Mouse (Mus musculus): ENCODE measurements around the gene Ces2e. TPM values are rescaled to one million over a fixed set of nuclear protein-coding genes. Genes with fewer than 3 reads are reported as not detected.

Ces2e gene
- polyA plus RNA-seq, 1 experiment from 2014 or later = not detected

- H3K4me3 ChIP-seq (ENCODE audit: low read depth, low read length) = no peak overlapping the region
- 79% methylated on average over 5 of the region's 5 CpGs for WGBS
- ATAC-seq (ENCODE audit: low FRiP score) (no peak), DNase-seq (ENCODE audit: low spot score, missing footprints) (no peak)
- H3K4me2 ChIP-seq = no peak overlapping the region
- no peaks in the 10 kb centered on the region for H3K9me3 ChIP-seq (ENCODE audit: control insufficient read depth, low read length)
- H3K36me3 ChIP-seq (ENCODE audit: control insufficient read depth, insufficient read depth, low read length) = no peaks in the 10 kb centered on the region
- no peak overlapping the region for H3K27ac ChIP-seq (ENCODE audit: low read depth, low read length)
- H3K4me1 ChIP-seq (ENCODE audit: control insufficient read depth, insufficient read depth, low read length) = no peaks in the 10 kb centered on the region
- H3K27me3 ChIP-seq (ENCODE audit: control insufficient read depth, insufficient read depth, low read length) = no peaks in the 10 kb centered on the region
- no peak overlapping the region for H3K9ac ChIP-seq (ENCODE audit: low read length)
Observed at GRCm38 (mm10) chr8:104949031-104949430, 23.0 kb downstream of the Ces2e start.

DNA sequence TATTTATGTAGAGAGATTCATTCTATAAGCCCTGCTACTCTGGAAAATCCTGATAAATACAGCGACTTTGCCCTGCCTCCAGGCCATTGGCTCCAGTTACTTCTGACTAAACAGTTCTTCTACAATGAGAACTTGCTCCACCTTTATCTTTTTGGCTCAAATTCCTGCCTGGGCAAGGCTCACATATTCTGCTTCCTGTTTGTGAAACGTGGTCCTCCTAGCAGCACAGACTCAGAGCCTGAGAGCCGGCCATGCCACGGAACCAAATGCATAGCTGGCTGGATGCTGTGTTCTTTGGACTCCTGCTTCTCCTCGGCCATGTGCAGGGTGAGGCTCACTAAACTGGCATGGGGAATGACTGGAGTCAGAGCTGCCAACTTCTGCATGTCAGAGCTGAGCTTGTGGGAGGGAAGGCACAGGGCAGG lies 35.5 kb downstream of the Ces2e start, which contains the start of gene Ces2g:
Gene Ces2g, plus strand, starts transcription at position 182 of the 425 bp plus-strand sequence.
- Histone ChIP-seq H3K4me1 (ENCODE audit: control insufficient read depth, insufficient read depth, low read length) (no peaks in the 10 kb centered on the region), H3K27ac (ENCODE audit: low read depth, low read length) (no peak within 1 kb of the TSS), H3K4me3 (ENCODE audit: low read depth, low read length) (no peak within 1 kb of the TSS), H3K36me3 (ENCODE audit: control insufficient read depth, insufficient read depth, low read length) (no peaks in the 10 kb centered on the region), H3K9ac (ENCODE audit: low read length) (no peak within 1 kb of the TSS), H3K27me3 (ENCODE audit: control insufficient read depth, insufficient read depth, low read length) (no peaks in the 10 kb centered on the region), H3K4me2 (no peak within 1 kb of the TSS), H3K9me3 (ENCODE audit: control insufficient read depth, low read length) (no peaks in the 10 kb centered on the region)
- ATAC-seq (ENCODE audit: low FRiP score) = no peak
- WGBS = 74% methylated on average over 5 of the region's 5 CpGs
- DNase-seq (ENCODE audit: low spot score, missing footprints) = no peak

DNA sequence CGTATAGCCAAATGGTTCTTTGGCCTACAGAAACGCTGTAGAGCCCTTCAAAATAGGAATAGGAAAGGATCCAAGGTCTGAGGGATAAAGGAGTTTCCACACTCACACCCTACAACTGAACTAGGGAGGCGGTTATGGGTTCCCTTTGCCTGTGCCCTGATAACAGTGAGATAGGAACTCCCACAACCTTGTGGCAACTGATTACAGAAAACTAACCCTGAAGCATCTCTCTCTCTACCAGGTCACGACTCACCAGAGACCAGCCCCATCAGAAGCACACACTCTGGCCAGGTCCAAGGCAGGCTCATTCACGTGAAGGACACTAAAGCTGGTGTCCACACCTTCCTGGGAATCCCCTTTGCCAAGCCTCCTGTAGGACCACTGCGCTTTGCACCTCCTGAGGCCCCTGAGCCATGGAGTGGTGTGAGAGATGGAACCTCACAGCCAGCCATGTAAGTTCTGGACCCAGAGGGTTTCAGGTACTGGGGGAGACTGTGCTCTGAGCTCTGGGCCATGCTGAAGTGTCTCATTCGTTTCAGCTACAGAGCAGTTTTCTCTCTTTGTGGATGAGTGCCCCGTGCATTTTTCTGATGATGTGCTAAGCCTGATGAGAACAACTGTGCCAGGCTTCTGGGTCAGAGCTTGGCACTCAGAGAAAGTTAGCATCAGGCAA lies 36.3 kb downstream of the Ces2e start:
- DNase-seq (ENCODE audit: low spot score, missing footprints) (no peak), ATAC-seq (ENCODE audit: low FRiP score) (no peak)
- Histone ChIP-seq H3K9me3 (ENCODE audit: control insufficient read depth, low read length) (no peaks in the 10 kb centered on the region), H3K36me3 (ENCODE audit: control insufficient read depth, insufficient read depth, low read length) (no peaks in the 10 kb centered on the region), H3K4me3 (ENCODE audit: low read depth, low read length) (no peak overlapping the region), H3K27me3 (ENCODE audit: control insufficient read depth, insufficient read depth, low read length) (no peaks in the 10 kb centered on the region), H3K9ac (ENCODE audit: low read length) (no peak overlapping the region), H3K4me2 (no peak overlapping the region), H3K27ac (ENCODE audit: low read depth, low read length) (no peak overlapping the region), H3K4me1 (ENCODE audit: control insufficient read depth, insufficient read depth, low read length) (no peaks in the 10 kb centered on the region)
- 72% methylated on average over 8 of the region's 8 CpGs for WGBS

DNA sequence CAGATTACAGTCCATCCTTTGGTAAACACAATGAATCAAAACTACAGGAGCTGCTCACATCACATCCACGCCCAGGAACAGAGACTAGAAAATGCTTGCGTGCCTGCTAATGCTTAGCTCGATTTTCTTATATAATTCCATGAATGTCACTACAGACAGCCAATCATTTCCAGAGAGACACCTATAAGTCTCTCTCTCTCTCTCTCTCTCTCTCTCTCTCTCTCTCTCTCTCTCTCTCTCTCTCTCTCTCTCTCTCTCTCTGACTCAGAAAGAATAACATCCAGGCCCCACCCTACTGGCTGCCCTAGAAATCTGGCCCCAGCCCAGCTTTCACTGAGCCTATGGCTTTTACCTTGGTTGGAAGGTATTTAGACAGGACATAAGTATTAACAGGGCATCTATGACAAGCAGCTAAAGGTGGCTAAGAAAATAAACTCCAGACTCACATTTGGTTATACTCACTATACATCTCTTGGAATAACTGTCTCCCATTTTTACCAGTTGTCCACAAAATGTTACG lies 37.4 kb downstream of the Ces2e start:
- H3K9me3 ChIP-seq (ENCODE audit: control insufficient read depth, low read length) = no peaks in the 10 kb centered on the region
- no peak overlapping the region for H3K4me2 ChIP-seq
- no peaks in the 10 kb centered on the region for H3K27me3 ChIP-seq (ENCODE audit: control insufficient read depth, insufficient read depth, low read length)
- no peak for DNase-seq (ENCODE audit: low spot score, missing footprints)
- H3K36me3 ChIP-seq (ENCODE audit: control insufficient read depth, insufficient read depth, low read length) = no peaks in the 10 kb centered on the region
- WGBS = 85% methylated on average over 4 of the region's 4 CpGs
- no peak for ATAC-seq (ENCODE audit: low FRiP score)
- H3K4me3 ChIP-seq (ENCODE audit: low read depth, low read length) = no peak overlapping the region
- H3K9ac ChIP-seq (ENCODE audit: low read length) = no peak overlapping the region
- no peaks in the 10 kb centered on the region for H3K4me1 ChIP-seq (ENCODE audit: control insufficient read depth, insufficient read depth, low read length)
- H3K27ac ChIP-seq (ENCODE audit: low read depth, low read length) = no peak overlapping the region

- Histone ChIP-seq H3K4me3 (ENCODE audit: low read depth, low read length) (no peak overlapping the region), H3K4me2 (no peak overlapping the region), H3K9me3 (ENCODE audit: control insufficient read depth, low read length) (peaks cover 8% of the 10 kb centered on the region; the same call in 1 of the 2 replicates), H3K9ac (ENCODE audit: low read length) (no peak overlapping the region), H3K27ac (ENCODE audit: low read depth, low read length) (no peak overlapping the region), H3K4me1 (ENCODE audit: control insufficient read depth, insufficient read depth, low read length) (no peaks in the 10 kb centered on the region), H3K36me3 (ENCODE audit: control insufficient read depth, insufficient read depth, low read length) (no peaks in the 10 kb centered on the region), H3K27me3 (ENCODE audit: control insufficient read depth, insufficient read depth, low read length) (no peaks in the 10 kb centered on the region)
- DNase-seq (ENCODE audit: low spot score, missing footprints) (no peak), ATAC-seq (ENCODE audit: low FRiP score) (no peak)
- WGBS = 92% methylated on average over 5 of the region's 5 CpGs
Observed at GRCm38 (mm10) chr8:104984126-104984525, 58.1 kb downstream of the Ces2e start.

Other genes starting within 250 kb of the Ces2e start
- not detected in 2 replicates for gene Ces2a, start 192.3 kb upstream of the Ces2e start, polyA plus RNA-seq (2014; fragmentation: Nextera tagmentation; extraction: Ambion mirVana)
- 0.15 and 0.40 TPM in 2 replicates for gene Ces2b, start 94.7 kb upstream of the Ces2e start, polyA plus RNA-seq (2014; fragmentation: Nextera tagmentation; extraction: Ambion mirVana)
- not detected in 2 replicates for gene Ces2c, start 79.2 kb upstream of the Ces2e start, polyA plus RNA-seq (2014; fragmentation: Nextera tagmentation; extraction: Ambion mirVana)
- not detected in 2 replicates for gene Ces2f, start 21.1 kb downstream of the Ces2e start, polyA plus RNA-seq (2014; fragmentation: Nextera tagmentation; extraction: Ambion mirVana)
- gene Ces2g, start 35.5 kb downstream of the Ces2e start, polyA plus RNA-seq (2014; fragmentation: Nextera tagmentation; extraction: Ambion mirVana) = 0.05 TPM in 1 of 2 replicates, not detected in the other
- gene Ces2h, start 74.6 kb downstream of the Ces2e start, polyA plus RNA-seq (2014; fragmentation: Nextera tagmentation; extraction: Ambion mirVana) = not detected in 2 replicates
- not detected in 2 replicates for gene Ces3a, start 122.3 kb downstream of the Ces2e start, polyA plus RNA-seq (2014; fragmentation: Nextera tagmentation; extraction: Ambion mirVana)
- not detected in 2 replicates for gene Ces3b, start 157.5 kb downstream of the Ces2e start, polyA plus RNA-seq (2014; fragmentation: Nextera tagmentation; extraction: Ambion mirVana)
- gene Ces4a, start 205.5 kb downstream of the Ces2e start, polyA plus RNA-seq (2014; fragmentation: Nextera tagmentation; extraction: Ambion mirVana) = not detected in 2 replicates
- 49.8 and 60.2 TPM in 2 replicates for gene Cbfb, start 244.4 kb downstream of the Ces2e start, polyA plus RNA-seq (2014; fragmentation: Nextera tagmentation; extraction: Ambion mirVana)